Mouse (Mus musculus): ENCODE data around the gene Vmn1r44.

DNA sequence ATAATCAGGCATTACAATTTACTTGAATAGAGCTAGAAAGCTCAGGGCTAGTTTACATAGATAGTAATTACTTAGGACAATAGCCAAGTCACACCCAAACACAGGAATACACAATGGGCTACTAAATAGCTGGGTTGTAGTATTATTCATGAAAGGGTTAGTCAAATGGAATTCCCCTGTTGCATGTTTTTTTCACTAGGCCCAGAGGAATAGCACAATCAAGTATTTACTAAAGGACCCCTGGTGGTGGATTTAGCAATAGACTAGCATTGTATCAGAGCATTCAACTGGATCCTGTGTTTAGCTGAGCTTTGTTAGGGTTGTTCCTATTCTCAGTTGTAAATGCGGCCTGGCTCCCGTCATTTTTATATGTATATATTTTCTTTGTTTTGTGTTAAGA is 15.5 kb upstream of the Vmn1r44 start:
- no peak for TF ChIP-seq CTCF (conservative IDR thresholded peaks at IDR 0.05; ENCODE audit: low read length)
- TF ChIP-seq NANOG (IDR thresholded peaks at IDR 0.05; ENCODE audit: borderline replicate concordance, low read length) = no peak
